Mouse (Mus musculus) CD4-positive, CD25-positive, alpha-beta regulatory T cell, adult 2 months (primary cell): ENCODE data around the gene Col2a1.

Source experiments
- DNase-seq: peaks from one replicate; pipeline ENCODE4 v3.0.0-alpha.2; 2012; ENCODE audit warnings: low read depth, low spot score

The Col2a1 gene

DNA sequence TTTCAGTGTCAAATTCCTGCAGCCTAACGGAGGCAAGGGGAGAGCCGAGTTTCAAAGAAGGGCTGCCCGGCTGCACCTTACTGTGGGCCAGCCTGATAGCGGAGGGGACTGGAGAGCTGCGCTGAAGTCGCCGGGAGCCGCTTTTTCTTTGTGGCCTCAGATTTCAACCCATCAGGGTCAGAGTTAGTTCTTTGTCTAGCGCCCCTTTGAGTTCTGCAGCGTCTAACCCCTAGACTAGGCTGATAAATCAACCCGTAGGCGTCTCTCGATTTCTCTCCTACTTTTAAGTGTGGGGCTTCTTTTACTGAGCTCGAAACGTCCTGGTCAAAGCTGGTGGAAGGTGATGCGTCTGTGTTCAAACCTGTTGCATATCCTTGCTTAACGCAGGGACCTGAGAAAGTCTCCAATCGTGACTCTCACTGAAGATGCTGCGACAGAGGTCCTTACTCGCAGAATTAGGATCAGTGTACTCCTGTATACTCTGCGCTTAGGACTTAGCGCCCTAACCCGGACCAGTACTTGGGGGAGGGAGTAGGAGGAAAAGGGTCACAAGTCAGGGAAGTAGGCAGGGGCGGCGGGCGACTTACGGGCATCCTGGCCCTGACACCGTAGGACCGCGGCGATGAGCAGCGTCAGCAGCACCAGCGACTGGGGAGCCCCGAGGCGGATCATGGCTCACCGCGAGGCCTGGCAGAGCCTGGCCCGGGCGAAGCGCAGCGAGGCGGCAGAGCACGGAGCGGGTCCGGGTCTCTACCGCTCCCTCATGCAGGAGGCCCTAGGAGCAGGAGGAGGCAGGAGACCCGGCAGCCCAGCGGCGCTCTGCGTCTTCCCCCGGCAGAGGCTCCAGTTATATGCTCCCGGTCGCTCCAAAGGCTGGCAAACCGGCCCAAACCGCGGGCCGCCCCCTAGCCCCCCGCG is at the start of gene Col2a1:
Gene Col2a1 (minus strand): TSS at position 874 of the 918 bp plus-strand sequence.
- DNase-seq, result peak; percentile 26

DNA sequence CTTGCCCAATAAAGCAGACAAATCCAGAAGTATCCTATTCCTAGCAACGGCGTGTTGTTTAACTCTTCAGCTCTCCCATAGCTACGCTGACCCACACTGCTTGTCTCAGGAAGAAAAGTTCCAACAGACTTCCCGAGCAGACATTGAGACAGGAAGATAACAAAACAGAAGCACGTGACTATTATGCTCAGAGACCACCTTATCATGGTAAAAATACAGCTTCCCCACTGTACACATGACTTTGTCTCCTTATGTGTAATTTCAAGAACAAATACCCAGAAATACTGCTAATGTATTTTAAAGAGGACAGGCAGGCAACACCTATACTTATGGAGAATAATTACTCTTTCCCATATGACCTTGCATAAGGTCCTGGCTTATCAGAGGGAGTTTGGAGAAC is 47.2 kb upstream of the Col2a1 start:
- DNase-seq, result no peak

DNA sequence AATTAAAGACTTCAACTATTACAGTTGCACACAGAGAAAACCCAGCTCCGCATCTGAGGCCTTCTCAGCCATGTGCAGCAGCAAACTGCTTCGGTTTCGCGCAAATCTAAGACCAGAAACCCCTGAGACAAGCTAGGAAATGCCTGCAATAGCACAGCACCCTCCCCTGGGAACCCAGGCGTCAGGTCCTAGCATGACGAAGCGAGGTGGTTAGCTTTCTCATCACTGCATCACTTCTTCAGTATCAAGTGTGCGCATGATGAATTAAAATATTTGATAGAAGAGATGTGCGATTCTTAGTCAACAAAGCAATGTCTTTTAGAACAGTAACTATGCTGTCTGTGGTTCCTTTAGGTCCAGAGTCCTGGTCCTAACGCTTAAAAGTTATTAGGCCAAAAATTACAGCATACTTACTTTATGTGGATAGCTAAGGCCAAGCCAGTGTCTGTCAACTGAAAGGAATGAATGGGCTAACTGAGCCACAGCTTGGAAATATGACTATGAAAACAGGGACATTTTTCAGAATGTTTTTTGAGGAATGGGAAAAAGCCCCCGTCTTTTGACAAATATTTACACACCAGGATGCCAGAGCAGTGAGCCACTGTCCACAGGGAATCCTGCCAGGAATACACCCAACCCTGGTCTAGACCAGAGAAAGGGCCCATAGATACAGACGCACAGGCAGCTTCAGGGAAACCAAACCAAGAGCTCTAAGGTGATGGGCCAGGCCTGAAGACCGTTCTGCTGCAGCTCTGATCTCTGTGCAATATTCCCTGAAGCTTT is 44.6 kb upstream of the Col2a1 start:
- no peak for DNase-seq

DNA sequence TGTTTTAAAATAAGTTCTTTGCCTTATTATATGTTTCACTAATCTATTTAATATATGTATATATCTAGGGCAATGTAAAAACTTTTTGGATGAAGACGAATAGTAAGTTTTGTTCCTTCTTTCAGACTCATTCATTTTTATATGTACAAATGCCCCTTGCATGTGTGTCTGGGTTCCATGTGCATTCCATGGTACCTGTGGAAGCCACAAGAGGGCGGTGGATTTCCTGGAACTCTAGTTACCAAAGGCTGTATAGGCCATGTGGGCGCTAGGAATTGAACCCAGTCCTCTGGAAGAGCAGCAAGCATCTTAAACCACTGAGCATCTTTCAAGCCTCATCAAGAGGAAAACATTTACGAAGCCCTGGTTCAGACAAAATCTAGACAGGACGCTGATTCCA is 39.9 kb upstream of the Col2a1 start:
- no peak for DNase-seq

DNA sequence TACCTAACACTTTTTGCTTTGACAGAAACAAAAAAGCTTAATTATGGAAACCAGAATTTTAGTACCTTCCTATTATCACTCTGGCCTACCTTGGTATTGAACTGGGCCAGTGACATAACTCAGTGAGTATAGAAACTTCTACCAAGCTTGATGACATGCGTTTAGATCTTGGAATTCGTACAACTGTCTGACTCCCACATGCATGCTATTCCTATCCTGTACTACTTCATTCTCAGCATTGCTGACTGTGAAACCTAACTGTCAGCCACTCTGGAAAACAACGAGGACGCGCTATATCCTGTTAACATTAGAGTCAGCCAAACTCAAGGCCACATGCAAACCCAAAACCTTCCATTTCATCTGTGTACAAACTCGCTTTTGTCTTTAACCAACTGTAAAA is 39.5 kb upstream of the Col2a1 start:
- DNase-seq, result no peak

DNA sequence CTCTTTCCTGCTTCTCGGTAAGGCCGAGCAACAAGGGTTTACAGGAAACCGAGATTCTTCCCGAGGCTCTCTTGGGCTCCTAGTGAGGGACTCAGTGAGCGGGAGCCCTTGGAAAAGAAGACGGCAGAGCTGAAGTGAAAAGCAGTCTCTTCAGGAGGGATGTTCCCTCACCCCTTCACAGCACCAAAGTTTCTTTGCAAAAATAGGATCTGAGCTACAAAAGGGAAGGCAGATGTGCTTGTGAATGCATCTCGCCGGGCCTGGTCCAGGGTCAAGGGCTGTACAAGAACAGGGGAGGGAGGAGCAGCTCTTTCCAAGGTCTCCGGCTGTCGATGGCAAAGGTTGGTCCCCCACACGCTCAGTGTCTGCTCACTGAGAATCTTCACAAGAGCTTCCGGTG is 38.0 kb upstream of the Col2a1 start:
- no peak for DNase-seq

DNA sequence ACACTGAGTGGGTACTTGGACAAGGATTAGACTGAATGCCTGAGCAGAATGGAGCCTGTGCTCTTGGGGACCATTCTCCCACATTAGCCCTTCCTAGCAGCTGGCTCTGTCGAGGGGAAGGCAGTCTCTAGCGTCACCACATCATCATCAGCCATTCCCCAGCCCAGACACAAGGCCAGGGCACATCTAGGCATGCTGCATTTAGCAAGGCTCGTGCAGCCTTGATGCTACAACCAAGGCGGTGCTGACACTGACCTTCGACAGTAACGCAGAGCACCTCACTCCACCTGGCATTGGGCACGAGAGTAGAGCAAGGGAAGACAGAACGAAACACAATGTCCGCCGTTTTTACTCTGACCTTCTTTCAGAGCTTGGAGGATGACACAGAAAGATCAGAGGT is 35.2 kb upstream of the Col2a1 start:
- DNase-seq, result no peak

DNA sequence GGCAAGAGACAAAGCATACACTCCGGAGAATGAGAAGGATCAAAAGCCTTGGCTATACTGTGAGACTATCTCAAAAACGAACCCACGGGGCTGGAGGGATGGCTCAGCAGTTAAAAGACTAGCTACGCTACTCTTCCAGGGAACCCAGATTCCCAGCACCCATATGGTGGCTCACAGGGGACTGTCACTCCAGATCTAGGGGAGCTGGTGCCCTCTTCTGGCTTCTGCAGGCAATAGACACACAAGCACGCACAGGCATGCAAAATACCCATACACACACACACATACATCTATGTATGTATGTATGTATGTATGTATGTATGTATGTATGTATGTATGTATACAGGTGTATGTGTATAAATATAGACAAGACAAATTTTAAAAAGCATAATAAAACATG is 32.1 kb upstream of the Col2a1 start:
- no peak for DNase-seq

DNA sequence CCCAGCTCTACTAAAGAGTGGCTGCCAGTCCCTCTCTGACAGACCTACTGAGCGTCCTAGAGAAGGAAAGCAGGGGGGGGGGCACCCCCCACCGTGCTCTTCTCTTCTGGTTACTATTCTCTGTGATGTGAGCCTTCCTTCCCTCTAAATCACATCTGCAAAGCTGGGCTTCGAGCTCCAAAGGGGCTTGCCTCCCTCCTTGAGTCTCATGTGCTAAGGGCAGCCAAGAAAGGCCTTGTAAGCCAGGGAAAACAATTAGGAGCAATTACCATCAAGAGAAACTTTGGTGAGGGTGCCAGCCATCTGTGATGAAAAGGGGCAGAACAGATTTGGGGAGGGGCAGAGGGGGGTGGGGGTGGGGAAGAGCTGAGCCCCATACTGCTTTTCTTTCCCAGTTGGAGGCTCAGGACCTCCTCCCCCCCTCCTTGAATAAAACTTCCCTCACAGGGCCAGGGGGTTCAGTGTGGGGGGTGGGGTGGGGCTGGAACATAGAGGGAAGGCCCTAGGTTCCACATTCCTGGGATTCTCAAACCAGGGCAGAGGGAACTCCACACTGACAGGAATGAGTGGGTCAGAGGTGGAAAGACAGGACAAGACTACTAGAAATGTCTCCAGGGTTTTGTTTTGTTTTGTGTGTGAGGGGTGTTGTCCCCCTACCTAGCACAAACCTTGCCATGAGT is 30.7 kb upstream of the Col2a1 start:
- DNase-seq, result no peak

DNA sequence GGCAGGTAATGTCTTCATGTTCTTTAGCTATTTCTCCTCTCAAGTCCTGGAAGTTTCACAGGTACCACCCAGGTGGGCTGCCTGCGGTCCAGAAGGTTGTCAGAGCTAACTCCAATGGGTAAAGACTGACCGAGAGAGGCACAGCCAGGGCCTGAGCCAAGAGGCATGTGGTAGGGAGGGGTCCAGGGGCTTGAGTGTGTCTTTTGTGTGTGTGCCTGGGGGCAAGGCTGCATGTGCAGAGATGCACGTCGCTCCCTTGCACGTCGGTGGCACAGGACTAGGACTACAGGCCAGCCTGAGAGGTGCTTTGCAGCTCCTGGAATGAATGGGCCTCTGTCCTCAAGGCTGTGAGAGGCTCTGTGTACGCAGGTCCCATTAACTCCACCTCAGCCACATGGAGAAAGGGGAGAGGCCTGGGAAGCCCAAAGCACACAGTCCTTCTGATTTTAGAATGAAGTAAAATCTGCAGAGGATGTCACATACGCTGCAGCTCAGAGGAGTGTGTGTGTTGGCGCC is 28.8 kb upstream of the Col2a1 start:
- DNase-seq, result no peak

DNA sequence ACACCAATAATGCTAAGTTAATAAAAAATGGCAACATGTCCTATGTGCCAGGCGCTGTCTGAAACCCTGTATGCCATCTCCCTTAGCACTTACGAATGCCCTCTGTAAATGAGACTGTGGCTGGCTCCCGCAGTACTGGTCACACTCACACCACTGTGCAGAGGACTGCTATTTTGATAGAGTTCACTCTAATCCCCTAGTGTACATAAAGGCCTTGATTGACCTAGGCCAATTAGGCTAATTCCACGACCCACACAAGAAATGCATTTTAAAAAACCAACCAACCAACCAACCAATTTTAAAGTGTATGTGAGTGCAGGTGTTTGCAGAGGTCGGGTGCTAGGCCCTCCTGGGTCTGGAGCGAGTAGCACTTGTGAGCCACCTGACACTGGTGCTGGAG is 25.3 kb upstream of the Col2a1 start:
- DNase-seq, result no peak

DNA sequence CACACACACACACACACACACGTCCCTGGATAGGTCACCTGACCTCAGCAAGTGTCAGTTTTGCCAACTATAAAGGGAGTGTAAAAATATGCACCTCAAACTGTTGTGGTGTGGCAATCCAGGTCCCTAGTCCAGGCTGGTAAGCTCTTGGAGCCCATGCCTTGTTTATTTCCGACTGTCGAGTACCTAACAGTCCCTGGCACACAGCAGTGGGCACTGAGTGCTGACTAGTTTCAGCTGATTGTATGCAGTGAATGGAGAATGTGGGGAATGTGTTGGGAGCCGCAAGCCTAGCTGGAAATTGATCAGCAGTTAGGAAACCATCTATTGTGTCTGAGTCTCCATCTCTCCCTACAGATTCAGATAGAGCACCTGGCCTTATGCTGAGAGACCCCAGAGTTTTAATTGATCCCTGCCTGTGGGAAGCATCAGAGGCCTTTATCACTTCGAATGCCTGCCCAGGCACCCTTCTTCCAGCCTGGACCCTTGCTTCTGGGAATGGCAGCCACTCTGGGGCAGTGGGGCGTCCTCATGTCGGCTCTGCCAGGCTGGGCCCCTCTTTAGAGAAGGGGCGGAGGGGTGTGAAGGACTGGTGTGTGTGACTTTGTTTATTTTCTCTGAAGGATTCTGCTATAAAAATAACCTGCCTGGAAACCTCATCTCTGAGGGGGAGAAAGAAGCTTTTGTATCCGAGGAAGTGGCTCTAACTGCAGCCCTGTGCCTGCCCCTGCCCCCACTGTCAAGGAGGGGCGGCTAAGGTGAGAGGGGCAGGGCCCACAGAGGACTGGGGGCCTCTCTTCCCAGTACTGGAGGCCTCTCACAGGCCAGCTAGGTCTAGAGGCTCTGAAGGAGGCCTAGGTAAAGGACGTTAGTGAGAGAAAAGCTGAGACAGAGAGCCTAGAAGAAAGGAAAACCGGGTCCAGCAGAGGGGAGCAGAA is 22.7 kb upstream of the Col2a1 start:
- no peak for DNase-seq

DNA sequence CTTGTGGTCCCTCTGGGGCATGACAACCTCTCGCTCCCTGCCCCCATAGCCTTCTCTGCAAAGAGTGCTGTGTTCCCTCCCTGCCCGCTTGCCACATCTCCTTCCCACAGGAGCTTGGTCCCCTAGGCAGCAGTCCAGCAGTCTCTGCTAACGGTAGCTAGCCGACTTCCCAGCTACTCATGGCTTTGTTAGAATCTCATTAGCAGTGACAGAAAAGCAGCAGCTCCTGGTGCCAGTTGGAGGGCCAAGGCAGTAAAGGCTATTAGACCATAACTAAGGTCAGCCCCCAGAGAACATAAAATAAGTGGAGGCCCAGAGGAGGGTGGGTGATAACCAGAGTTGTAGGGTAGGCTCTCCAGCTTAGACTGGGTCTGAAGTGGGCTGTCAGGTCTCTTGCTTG is 21.1 kb upstream of the Col2a1 start:
- no peak for DNase-seq

DNA sequence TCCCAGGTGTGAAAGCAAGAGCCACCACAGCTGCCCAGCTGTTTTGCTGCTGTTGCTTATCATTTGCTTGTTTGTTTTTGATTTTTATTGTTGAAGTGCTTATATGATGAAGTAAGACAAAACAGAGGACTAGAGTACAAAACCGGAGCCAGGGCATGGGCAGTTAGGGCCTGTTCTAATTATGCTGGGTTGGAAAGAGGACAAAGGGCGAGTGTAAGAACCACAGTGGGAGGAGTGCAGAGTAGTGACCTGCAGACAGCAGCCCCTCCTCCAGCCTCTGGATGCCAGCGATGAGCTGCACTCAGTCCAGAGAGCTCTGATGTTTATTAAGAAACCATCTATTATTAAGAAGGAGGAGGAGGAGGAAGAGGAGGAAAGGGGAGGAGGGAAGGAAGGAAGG is 18.6 kb upstream of the Col2a1 start:
- DNase-seq, result no peak

DNA sequence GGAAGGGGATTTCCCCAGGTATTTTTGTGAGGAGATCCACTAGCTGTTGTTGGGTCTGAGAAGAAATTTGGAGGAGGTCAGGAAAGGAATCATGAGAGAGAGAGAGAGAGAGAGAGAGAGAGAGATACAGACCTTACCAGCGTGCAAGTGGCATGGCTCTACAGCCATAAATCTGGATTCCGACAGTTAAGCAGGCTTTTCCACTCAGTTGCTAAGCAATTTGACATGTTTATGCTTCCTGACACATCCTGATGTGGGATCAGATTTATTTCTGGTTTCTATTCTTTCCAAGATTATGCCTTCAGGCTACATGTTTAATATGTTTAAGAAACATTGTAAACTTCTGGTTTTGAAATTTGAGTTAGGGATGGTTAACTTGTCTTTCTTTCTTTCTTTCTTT is 17.4 kb upstream of the Col2a1 start:
- DNase-seq, result no peak

DNA sequence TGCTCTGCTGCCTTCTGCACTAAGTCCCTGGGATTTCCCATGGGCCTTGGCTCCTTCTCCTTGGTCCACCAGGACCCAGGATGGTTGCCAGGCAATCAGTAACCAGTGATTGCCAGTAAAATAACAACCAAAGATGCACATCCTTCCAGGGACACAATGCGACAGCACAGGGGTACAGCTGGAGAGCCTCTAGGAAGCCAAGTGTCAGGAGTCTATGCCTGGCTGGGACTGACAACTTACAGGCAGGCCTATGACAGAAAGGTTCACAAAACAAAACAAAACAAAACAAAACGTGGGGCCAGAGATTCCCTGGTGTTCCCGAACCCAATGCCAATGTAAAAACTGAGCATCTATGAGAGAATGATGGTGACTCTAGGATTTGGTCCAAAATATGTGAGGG is 14.6 kb upstream of the Col2a1 start:
- DNase-seq, result no peak

DNA sequence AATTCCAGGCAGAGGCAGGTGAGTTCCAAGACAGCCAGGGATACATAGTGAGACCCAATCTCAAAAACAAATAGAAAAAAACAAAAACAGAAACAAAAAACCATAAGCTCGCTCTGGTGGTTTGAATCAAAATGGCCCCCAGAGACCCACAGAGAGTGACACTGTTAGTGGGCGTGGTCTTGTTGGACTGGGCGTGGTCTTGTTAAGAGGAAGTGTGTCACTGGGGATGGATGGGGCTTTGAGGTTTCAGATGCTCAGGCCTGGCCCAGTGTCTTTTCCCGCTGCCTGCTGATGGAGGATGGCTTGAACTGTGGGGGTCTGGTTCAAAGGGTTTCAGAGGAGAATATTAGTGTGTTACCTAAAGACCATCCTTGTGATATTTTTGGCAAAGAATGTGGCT is 13.4 kb upstream of the Col2a1 start:
- DNase-seq, result no peak

DNA sequence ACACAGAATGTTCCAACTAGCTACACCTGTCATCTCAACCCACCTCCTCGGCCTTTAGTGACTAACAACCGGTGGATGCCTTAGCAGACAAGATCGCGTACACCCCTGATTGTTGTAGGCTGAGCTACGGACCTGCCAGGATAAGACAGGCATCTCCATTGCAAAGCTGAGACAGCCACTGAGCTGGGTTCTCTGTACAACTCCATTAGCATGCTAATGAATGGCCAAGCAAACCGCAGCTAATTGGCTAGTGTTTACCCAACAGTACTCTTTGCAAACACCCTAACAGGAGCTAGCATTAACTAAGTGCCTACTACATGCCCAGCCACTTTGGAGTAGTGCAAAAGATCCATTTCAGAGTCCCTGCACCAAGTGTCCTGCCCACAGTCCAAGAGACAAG is 8.3 kb upstream of the Col2a1 start:
- no peak for DNase-seq

DNA sequence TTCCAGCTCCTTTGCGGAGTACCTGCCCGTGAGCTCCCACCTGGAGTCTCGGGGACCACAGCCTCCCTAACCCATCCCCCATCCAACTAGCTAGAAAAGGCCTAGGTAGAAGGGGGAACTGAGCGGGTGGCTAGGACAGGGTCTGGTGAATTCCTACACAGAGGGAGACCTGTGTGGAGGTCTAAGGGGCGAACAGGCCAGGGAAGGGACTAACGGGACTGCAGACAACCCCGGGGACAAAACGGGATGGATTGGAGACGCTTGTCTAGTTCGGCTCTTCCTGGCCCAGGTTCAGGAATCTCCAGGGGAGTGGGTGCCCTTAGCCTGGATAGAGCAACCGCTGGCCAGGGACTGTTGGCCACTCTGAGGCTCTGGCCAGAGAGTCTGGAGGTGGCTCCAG is 686 bp upstream of the Col2a1 start:
- DNase-seq, result no peak

DNA sequence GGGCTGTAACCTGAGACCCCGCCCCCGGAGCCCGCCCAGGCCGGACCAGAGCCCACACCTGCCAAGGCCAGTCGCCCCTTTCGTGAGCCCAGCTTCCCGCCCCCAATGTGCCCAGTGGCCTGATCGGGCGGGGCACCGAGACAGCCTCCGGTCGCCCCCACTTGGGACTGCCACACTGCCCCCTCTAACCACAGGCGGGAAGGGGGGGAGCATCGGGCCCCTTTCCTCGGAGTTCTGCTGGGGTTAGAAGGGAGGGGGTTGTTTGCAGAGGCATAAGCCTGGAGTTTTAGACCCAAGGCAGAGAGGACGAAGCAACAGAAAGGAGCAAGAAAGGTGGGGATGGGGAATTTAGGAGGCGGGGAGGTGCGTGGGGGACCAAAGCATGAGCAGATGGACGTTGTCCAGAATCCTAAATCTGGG is 255 bp upstream of the Col2a1 start:
- DNase-seq, result no peak
